Mouse (Mus musculus) lung, postnatal 4 days (tissue): Measurements from ENCODE around the gene Bckdhb.
A peak's percentile ranks its signal among the peaks of the same experiment; 100 is the strongest.
"Not testable (repeated sequence)": the region's sequence is repeated elsewhere in the genome, so short reads cannot be mapped to it uniquely, and the experiment has no call there.

Source experiments
- DNase-seq, 2 experiments: peaks; one replicate each; pipeline ENCODE4 v3.0.0; 2021

Bckdhb gene

DNA sequence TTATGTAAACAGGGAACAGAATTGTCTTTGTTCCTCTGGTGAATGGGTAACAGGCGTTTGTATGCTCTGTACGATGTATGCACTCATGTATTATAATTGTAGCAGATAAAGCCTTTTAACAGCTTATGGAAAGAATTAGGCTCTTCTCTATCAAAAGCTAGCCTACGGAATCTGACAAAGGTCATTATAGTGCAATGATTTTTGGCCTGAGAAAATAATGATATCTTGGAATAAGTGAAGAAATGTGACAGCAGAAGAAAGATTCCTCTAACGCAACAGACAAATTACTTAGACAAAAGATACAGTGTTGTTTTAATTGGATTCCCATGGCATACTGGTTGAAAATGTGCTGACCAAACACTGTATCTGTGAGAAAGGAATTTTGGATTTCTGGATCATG is 122.0 kb downstream of the Bckdhb start:
- DNase-seq: no peak

DNA sequence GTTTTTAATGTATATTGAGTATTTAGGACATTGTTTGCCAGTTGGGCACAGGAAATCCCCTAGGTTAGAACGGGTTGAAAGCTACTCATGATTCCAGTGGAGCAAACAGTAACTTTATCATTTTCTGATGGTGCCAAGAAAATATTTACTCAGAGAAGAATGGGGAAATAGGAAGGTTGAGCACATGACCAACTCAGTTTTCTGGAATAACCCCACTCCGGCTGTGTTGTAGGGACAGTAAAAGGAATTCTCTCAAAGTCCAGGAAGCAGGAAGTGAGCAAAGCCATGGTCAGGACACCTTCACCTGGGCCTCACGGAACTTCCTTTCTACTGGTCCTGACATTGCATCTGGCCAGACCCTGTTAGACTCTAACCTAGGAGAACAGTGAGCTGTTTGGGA is 122.5 kb downstream of the Bckdhb start:
- DNase-seq: no peak

DNA sequence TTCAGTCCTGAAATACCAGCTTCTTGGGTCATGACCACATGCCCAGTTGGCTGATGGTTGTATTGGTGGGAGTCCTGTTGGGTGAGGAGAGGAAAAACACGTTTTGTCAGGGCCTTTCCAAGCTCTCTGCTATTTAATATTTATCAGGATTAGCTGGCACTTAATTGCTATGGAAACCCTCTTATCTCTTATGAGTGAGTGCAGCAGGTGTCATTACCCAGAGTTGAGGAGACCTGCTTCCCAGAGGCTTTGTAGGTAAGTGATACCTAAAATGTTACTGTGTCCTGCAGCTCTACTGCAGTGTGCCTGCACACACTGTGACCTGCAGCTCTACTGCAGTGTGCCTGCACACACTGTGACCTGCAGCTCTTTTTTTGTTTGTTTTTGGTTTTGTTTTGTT is 124.2 kb downstream of the Bckdhb start:
- DNase-seq: no peak

DNA sequence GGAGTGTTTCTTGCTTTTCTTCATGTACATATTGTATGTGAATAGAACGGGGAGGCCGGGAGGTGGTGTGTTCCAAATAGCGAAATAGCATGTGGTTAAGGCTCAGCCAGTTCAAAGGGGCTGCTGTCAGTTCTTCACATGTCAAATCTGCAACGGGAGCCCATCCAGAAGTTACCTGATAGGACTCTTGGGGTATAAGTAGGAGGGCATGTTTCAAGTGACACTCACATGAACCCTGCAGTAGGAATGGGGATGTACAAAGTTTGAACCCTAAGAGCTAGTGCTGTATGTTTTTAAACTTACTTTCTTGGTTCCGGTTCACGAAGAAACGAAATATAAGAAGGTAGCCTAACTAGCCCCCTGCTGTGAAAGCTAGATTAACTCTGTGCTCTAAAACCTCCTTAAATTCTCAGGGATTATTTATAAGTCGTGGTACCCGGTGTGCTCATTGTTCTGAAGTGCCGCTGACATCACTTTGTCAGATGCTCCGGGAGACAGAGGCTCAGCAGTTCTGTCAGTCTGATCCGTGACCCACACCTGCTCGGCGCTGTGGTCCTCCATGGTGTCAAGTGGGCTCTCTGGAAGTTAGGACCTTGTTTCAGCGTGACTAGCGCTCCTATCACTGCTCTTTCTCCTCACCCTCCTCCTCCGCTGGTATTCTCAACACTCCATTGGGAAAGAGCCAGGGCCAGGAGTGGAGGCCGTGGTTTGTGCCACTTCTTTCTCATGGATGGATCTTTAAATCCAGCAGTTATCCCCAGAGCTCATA is 126.1 kb downstream of the Bckdhb start:
- DNase-seq: no peak

DNA sequence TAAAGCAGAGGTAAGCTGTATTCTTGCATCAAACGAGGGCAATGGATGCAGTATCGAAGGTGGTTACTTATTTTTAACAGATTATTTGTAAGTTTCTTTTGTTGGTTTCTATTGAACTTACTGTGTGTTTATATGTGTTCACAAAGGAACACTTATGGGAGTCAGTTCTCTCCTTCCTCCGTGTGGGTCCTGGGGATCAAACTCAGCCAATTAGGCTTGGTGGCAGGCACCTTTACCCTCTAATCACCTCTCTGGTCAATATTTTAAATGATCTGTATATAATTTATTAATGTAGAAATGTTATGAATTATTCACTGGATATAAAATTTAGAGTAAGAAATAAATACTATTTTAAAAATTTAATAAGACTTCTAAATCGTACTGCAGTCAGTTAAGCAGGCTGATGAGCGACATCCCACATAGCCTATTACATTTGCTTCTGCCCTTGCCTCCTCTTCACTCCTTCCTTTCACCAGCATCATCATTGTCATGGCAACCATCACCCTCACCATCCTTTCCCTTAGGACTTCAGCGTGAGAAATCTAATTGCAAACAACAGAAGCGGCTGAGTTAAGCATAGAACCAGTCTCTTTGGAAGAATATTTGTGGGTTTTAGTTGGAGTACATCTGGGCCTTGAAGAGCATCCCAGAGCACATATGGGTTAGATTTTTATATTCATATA is 130.3 kb downstream of the Bckdhb start:
- DNase-seq: no peak

DNA sequence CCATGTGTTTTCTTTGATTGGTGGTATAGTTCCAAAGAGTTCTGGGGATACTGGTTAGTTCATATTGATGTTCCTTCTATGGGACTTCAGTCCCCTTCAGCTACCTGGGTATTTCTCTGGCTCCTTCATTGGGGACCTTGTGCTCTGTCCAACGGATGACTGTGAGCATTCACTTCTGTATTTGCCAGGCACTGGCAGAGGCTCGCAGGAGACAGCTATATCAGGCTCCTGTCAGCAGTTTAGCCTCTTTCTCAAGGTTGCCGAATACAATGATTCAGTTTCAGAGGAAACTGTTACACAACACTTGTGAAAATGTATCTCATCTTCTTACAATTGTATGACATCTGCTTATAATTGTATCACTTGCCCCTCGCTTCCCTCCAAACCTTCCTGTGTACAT is 135.8 kb downstream of the Bckdhb start:
- not testable (repeated sequence) for DNase-seq

DNA sequence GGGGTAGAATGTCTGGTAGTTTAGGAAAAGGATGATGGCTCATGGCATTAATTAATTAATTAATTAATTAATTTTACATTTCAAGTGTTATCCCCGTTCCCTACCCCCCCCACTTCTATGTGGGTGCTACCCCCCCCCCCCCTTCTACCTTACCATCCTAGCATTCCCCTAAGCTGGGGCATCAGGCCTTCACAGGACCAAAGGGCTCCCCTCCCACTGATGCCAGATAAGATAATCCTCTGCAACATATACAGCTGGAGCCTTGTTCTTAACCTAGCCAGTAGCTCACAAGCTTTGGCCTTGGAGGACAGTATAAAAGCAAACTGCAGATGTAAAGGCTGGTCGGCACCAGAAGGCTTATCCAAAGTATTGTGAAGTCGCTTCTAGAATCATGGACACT is 138.7 kb downstream of the Bckdhb start:
- no peak for DNase-seq

DNA sequence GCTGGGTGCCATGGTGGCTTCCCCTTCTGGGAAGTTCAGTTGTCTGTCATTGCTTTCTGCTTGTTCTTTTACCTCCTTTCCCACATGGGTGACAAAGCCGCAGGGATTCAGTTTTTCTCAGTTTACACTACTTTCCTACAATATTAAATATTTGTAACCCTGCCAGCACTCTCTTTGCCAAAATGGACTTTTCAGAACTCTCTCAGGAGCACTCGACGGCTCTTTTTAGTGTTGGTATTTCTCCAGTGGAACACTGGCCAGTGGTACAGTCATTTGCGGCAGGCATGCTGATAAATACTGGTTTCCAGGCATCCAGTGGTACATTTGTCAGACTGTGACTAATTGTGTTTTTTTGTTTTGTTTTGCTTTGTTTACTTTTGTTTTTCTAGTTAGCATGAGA is 139.2 kb downstream of the Bckdhb start:
- no peak for DNase-seq

DNA sequence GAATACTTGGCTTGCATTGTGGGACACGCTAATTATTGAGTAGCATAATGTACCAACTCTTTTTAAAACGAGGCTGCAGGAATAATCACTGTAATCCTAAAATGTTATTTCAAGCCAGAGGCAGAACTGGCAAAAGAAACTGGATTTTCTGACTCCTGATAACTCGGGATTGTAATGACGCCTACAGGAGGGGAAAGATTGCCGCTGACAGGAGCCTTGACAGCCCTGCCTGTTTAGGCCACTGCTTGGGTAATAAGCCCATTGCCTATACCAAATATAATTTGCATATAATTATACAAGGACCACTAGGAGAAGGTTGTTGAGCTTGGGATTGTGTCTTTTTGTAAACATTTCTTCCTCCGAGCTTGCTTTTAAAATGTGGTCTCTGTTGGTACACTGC is 145.3 kb downstream of the Bckdhb start:
- no peak for DNase-seq

DNA sequence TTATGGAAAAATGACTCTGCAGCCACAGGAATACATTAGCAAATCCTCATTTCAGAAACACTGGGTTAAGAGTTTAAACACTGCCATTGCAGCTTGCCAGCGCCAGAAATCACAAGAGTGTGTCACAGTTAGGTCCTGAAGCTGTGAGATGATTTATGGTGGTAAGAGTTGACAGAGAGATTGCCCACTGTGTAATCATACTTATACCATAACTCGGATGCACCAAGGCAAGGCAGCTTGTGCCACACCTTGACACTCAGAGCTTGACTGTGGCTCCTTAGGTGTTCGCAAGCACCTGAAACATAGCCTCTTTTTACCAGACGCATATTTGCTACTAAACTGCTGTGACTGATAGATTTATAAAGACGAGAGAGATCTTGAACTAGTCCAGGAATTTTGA is 145.8 kb downstream of the Bckdhb start:
- DNase-seq: no peak

DNA sequence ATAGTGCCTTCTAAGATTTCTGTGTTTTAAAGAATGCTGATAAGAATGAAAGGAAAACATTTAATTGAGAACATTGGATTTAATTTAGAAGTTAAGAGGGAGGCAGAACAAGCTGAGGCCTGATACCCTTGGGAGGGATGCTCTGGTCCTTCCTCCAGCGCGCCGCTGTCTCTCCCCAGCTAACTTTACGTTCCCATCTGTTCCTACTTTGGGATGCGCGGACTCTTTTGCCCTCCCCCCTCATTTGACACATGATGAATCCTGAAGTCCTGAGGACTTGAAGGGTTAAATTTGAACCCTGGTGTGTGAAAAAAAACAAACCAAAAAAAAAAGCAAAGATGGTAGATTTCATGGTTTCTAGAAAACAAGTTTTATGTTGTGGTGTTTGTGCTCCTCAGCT is 147.6 kb downstream of the Bckdhb start:
- no peak for DNase-seq

DNA sequence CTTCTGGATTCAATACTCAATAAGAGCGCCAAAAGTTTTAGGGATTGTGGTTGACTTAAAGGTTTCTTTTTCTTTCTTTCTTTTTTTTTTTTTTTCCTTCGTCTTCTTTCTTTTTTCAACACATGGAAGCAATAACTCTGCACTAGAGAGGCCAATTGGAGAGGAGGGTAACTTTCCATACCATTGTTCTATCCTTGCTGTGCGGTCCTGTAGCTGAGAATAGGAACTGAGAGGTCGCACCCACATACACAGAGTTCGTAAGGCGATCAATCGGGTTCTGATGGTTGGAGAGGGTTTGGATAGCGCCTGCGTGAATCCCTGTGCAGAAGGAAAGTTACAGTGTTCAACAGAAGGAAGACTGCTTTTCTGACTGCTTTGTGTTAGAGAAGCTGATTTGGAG is 148.3 kb downstream of the Bckdhb start:
- DNase-seq: no peak

DNA sequence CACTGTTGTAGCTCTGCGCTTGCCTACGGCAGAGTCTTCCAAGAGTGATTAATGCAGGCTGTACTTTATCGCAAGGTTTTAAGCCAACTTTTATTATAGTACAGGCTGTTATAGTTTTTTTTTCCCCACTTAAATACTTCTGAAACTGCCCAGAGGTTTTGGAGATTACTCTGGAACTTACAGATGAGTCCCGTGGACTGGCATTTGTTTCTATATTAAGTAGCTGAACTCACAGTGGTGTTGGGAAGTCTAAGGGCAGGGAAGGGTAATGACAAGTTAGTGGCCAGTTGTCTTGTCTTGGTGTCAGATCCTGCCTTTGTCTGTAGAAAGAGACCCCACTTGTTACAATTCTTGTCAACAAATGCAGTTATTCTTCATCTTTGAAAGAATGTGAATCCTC is 158.6 kb downstream of the Bckdhb start:
- no peak for DNase-seq

DNA sequence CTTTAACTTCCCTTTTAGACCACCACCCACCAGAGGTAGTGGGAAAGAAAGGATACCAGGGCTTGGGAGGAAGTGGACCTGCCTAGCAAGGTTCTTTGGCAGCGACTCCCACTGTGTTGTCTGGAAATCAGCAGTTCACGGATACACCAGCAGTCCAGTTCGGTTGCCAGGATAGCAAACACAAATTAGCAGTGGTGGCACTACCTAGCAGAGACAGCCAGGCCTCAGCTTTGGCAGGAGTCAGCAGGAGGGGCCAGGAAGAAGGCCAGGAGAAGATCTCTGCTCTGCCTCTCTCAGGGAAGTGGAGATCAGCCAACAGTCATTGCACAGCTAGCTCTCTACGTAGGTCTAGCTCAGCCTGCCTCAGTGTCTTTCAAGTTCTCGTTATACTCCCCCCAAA is 159.7 kb downstream of the Bckdhb start:
- DNase-seq: no peak

DNA sequence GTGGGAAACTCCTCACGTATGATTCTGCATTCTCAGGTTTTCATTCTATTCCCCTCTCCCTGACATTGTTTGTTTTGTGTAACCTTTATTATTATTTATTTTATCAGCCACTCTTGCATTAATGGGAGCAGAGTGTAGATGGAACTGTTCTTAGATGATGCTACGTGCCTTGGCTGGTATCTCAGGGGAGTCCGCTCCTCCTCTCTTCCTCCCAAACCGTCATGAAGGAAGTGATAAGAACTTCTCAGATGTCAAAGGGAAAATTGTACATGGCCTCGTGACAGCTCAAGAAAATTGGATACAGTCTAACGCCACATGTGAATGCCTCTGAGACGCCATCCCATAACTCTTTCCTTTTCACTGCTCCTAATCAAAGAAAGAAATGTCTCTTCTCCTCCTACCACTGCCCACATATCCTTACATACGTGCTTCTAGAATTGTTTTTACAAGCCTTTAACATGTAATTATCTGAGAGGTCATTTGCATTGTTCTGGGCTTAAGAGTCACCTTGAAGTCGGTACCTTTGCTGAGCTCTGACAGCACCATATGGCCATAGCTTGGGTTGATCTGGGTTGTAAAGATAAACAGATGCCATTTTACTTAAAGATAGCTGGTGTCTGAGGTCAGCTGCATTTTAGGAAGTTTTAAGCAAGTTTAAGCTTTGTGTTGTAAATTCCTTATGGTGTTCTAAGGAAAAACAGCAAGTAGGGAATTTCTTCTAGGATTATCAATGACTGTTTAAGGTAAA is 165.5 kb downstream of the Bckdhb start:
- DNase-seq: no peak

DNA sequence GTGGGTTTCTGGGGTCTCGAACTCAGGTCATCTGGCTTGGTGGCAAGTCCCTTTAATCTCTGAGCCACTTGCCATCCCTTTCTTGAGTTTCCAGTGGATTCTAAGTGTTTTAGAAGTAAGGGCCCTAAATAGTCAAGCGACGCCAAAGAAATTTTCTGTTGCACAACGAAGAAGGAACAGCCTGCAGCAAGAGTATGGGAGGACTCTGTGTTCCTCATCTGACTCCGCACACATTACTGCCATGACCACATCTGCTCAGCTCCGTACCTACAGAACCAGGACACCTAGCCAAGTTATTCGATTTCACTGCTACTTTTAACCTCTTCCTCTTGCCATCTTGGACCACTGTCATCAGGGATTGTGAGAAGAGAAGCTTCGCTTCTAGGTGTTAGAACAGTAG is 168.0 kb downstream of the Bckdhb start:
- DNase-seq: no peak

DNA sequence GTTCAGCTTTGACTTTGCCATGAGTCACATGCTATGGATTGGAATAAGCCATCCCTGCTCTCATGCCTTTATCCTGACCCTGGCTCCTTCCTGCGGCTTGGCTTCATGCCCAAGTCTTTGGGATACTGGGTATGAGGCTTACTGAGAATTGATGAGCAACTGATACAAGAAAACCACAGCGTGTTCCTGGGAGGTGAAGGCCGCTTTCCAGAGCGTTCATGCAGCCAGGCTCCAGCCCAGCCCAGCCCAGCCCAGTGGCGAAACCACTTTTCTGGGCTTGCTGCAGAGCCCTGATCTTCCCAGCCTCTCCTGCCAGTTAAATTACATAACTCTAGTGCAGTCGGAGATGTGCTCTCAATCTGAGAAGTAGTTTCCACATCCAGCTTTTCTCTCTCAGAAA is 169.2 kb downstream of the Bckdhb start:
- DNase-seq: peak in 1 of 2 experiments; percentile 23

DNA sequence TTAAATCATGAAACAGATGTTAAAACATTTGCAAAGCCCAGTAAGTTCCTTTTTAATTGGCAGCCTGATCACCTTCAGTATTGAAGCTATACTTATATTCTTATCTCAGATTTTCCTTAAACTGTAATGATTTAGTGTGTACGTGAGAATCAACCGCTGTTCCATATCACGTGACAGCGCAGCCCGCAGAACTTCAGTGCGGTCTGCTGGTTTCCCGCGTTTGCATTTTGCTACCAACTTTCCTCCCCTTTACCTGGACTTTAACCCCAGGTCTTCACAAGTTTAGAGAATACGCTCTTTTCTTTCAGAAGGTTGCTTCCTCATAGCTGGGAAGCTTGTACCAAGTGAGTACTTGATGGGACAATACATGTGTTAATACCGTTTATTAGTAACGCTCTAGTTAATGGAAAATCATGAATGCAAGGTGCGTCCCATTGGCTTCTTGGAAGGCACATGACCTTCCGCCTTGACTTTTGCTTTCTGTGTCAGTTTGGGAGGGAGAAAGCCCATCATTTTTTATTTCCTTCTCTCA is 171.6 kb downstream of the Bckdhb start:
- DNase-seq: no peak

DNA sequence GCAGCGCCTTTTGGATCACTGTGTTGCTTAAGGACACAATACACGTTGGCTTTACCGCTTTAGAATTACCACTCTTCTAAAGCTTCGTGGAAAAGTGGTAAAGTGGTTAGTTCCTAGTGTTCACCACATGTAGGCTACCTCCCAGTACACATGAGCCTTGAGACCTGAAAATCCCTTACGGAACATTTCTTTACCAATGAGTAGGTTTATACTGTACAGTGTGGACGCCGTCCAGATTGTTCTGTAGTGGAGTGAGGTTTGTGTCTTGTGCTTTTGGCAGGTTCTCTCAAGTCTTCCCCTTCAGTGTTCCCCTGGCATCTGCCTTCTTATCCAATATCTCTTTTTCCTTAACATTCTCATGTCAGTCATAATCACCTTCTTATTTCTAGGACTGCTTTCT is 178.4 kb downstream of the Bckdhb start:
- DNase-seq: no peak

DNA sequence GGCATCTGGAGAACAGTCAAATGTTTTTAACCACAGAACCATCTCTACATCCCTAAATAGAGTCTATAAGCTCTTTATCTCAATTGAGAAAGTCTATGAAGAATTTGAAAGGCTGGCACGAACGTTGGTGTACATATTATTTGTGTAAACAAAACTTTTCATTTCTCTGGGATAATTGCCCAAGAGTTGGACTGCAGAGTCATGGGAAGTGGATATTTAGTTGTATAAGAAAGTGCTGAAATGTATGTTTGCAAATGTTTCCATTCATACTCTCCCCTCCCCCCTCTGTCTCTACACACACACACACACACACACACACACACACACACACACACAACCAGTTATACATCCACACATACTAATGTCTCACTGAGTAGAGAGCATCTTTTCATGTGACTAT is 181.5 kb downstream of the Bckdhb start:
- DNase-seq: no peak

DNA sequence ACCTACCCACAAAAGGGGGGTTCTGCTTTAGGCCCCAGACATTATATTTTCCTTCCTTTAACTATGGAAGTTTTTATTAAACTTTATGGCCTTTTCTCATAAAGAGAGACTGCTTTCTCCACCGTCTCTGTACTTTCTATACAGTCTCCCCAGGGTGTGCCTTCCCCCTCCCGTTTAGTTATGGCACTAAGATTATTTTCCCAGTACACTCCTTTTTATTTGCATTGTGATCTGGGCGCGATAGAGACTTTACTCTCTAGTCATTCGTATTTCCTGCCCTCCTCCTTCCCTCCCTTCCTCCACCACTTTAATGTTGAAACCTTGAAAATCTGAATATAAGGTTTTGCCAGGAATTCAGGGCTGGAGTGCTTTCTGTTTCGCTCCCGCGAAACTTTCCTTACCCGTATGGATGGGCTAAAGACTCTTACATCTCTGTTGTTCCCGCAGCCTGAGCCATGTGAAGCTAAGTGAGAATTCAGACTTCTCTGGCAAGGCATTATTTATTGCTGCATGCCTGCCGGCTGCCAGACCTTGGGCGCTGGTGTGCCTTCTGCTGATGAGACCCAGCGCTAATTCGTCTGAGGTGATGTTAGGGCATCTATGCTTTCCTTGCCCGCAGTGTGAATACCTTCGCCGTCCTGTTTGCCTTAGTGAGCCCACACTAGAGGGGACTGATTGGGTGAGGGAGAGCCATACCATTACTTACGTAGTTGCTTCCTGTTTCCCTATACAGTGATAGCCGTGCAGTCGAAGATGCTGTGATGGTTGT is 182.3 kb downstream of the Bckdhb start:
- DNase-seq: no peak

DNA sequence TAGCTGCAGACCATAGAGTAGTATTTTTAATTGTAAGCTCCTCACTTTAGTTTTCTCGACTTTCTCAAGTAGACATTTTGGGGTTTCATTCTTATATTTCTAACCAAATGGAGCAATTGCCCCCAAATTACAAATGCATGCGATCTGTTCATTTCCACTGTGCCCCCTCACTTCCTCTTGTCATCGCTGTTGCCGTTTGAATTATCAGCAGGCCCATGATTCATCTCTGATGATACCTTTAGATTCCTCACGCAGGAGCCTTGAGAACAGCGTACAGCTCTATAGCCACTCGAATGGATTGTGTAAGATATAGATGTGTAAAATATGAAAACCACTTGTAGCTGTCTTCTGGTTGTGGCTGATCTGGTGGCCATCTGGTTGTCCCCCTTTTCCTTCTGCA is 183.6 kb downstream of the Bckdhb start:
- DNase-seq: no peak
